Mouse (Mus musculus): Measurements from ENCODE around the gene Cyp46a1. TPM values are rescaled to one million over a fixed set of nuclear protein-coding genes. Genes with fewer than 3 reads are reported as not detected.

Cyp46a1 gene
- polyA plus RNA-seq, 1 experiment from 2014 or later = 19.8 TPM

DNA sequence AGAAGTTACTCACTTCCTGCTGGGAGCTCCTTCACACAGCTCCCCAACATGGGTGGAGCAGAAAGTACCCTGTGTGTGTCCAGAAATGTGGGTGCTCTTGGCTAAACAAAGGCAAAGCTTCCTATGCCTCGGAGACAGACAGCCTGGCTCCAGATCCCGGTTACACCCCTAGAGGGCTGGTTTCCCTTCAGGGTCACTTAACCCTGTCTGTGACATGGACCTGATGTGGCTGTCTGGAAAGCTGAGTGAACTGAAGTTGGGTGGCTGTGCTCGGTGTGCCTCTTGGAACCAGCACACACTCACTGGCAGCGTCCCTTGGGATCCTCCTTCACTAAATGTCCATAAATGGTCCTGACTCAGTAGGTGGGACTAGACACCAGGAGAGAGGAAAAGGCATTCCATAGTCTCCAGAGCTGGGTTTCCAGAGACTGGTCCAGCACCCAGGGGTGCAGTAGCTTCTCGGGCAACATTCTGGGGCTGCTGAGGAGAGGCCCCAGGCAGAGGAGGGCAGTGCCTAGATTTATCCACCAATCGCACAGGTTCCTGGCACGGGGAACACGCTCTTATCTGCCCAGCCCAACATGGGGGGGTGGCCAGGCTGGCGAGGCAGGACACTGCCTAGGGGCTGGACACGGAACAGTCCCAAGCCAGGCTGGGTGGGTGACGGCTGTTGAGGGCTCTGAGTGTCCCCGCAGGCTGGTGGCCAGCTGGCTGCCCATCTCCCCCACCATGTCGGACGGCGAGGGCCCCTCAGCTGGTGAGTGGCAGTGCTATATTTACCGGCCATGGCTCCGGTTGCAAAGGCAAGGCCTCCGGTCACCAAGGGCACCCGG, 36.6 kb downstream of the Cyp46a1 start, which contains the start of gene Eml1:
Eml1 (plus strand) TSS at position 362 of the 833 bp plus-strand sequence.
- no peaks in the 10 kb centered on the region for H3K4me1 ChIP-seq
- ATAC-seq (replicated peaks) = no peak
- no peak within 1 kb of the TSS for H3K9ac ChIP-seq (replicated peaks)
- no peak within 1 kb of the TSS for H3K4me3 ChIP-seq
- H3K27ac ChIP-seq (replicated peaks) = no peak within 1 kb of the TSS
- WGBS = 80% methylated on average over 19 of the region's 19 CpGs
- H3K27me3 ChIP-seq = no peaks in the 10 kb centered on the region
- H3K4me2 ChIP-seq (replicated peaks) = no peak within 1 kb of the TSS
- no peaks in the 10 kb centered on the region for H3K36me3 ChIP-seq
- no peaks in the 10 kb centered on the region for H3K9me3 ChIP-seq

DNA sequence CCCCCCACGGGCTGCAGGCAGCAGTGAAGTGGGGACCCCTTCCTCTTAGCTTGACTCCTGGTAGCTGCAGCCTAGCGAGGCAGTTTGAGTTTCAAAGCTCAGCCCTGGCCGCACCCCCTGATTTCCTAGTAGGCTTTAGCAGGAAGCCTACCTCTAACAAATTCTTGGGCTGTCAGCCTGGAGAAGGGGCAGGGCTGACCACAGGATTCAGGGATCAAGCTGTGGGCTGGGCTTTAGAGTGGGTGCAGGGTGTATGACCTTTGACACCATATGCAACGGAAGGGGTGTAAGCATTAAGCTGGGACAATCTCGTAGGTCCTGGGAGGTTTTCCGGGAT, 37.2 kb downstream of the Cyp46a1 start:
- Histone ChIP-seq H3K4me1 (no peaks in the 10 kb centered on the region), H3K36me3 (no peaks in the 10 kb centered on the region), H3K4me3 (no peak overlapping the region), H3K27me3 (no peaks in the 10 kb centered on the region), H3K27ac (replicated peaks) (no peak overlapping the region), H3K9ac (replicated peaks) (no peak overlapping the region), H3K4me2 (replicated peaks) (no peak overlapping the region), H3K9me3 (no peaks in the 10 kb centered on the region)
- WGBS = 78% methylated on average over 6 of the region's 6 CpGs
- no peak for ATAC-seq (replicated peaks)

DNA sequence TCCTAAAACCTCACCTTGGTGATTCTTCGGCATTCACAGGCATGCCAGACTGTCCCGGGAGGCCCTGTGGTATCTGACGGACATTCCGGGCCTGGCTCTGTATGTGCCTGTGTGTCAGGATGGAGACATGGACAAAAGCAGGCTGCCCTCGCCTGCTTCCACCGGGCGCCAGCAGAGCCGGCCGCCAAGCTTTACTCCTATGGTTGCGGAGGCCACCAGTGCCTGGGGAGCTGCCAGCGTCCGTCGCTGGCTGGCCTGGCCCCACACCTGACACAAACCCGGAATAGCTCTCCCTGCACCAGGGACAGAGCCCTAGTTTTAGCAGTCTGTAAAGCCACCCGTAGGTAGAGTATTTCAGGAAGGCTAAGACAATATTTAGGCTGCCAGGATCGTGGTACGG, 38.1 kb downstream of the Cyp46a1 start:
- Histone ChIP-seq H3K36me3 (no peaks in the 10 kb centered on the region), H3K9ac (replicated peaks) (no peak overlapping the region), H3K4me1 (no peaks in the 10 kb centered on the region), H3K27ac (replicated peaks) (no peak overlapping the region), H3K27me3 (no peaks in the 10 kb centered on the region), H3K9me3 (no peaks in the 10 kb centered on the region), H3K4me2 (replicated peaks) (no peak overlapping the region), H3K4me3 (no peak overlapping the region)
- no peak for ATAC-seq (replicated peaks)
- WGBS = 65% methylated on average over 17 of the region's 17 CpGs

DNA sequence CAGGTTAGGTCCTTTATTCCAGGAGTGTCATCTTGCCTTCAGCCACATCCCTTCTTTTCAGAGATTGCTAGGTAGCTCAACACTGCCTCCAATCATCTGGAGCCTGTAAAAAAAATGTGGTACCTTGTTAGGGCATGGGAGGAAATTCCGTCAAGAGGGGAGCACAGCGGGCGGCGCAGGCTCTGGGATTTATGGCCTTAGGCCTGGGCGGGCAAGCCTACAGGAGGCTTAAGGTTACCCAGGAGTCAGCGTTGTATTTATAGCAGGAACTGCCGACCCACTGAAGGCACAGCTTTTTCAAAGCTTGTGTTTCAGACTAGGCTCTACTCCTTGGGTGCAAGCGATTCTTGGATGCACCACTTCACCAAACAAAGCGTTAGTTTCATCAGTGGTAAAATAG, 39.4 kb downstream of the Cyp46a1 start:
- Histone ChIP-seq H3K27ac (replicated peaks) (no peak overlapping the region), H3K4me1 (no peaks in the 10 kb centered on the region), H3K36me3 (no peaks in the 10 kb centered on the region), H3K4me3 (no peak overlapping the region), H3K4me2 (replicated peaks) (no peak overlapping the region), H3K9ac (replicated peaks) (no peak overlapping the region), H3K9me3 (no peaks in the 10 kb centered on the region), H3K27me3 (no peaks in the 10 kb centered on the region)
- no peak for ATAC-seq (replicated peaks)
- WGBS = 80% methylated on average over 9 of the region's 9 CpGs

DNA sequence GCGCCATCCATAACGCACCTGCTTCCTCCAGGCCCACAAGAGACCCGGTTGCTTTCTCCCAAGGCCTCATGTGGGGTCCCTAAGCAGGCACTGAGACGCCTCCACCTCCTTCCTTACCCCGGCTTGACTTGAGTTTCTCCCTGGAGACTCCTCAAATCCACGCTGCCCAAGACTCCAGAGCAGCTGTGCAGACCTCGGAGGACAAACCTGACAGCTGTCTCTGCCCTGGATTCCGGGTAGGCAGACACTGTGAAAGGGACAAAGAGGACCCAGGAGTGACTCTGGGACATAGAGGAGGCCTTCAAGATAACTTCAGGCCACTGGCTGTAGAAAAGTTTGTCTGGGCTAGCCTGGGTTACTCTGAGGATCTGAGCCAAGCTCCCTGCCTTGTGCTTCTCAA, 40.5 kb downstream of the Cyp46a1 start:
- Histone ChIP-seq H3K27me3 (no peaks in the 10 kb centered on the region), H3K36me3 (no peaks in the 10 kb centered on the region), H3K9ac (replicated peaks) (no peak overlapping the region), H3K4me2 (replicated peaks) (no peak overlapping the region), H3K27ac (replicated peaks) (no peak overlapping the region), H3K4me1 (no peaks in the 10 kb centered on the region), H3K9me3 (no peaks in the 10 kb centered on the region), H3K4me3 (no peak overlapping the region)
- 84% methylated on average over 8 of the region's 8 CpGs for WGBS
- no peak for ATAC-seq (replicated peaks)

DNA sequence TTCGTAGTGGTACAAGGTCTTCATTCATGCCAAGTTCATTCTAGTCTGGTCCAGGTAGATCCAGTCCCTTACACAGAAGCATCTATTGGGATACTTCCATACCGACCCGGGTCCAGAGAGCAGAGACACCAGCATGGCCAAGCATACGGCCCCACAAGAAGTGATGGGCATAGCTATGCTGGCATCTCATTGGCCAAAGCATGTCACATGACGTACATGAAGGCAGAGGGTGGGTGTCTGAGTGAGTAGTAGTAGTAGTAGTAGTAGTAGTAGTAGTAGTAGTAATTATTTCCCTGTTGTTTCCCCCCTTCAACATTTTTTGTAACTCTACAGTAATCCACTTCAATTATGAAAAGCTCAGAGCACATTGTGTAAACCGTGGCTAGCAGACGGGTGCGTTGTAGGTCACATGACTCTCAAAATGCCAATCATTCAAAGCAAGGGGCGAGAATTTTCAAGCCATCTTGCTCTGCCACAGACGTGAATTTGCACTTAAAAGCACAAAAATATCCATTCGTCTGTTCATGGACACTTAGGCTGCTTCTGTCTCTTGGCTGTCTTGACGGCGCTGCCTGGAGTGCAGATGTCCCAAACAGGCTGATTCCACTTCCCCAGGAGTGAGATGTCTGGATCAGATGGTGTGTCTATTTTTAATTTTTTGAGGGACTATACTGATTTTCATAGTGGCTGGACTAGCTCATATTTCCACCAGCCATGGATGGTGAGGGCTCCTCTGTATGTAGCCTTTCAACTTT, 44.4 kb downstream of the Cyp46a1 start:
- no peak overlapping the region for H3K4me2 ChIP-seq (replicated peaks)
- no peak overlapping the region for H3K9ac ChIP-seq (replicated peaks)
- no peak overlapping the region for H3K4me3 ChIP-seq
- H3K9me3 ChIP-seq = no peaks in the 10 kb centered on the region
- no peaks in the 10 kb centered on the region for H3K4me1 ChIP-seq
- 69% methylated on average over 13 of the region's 13 CpGs for WGBS
- H3K27ac ChIP-seq (replicated peaks) = peak overlapping the region; percentile 75
- ATAC-seq (replicated peaks) = peak; percentile 48; the same call in 1 of the 2 replicates
- H3K36me3 ChIP-seq = no peaks in the 10 kb centered on the region
- H3K27me3 ChIP-seq = no peaks in the 10 kb centered on the region

DNA sequence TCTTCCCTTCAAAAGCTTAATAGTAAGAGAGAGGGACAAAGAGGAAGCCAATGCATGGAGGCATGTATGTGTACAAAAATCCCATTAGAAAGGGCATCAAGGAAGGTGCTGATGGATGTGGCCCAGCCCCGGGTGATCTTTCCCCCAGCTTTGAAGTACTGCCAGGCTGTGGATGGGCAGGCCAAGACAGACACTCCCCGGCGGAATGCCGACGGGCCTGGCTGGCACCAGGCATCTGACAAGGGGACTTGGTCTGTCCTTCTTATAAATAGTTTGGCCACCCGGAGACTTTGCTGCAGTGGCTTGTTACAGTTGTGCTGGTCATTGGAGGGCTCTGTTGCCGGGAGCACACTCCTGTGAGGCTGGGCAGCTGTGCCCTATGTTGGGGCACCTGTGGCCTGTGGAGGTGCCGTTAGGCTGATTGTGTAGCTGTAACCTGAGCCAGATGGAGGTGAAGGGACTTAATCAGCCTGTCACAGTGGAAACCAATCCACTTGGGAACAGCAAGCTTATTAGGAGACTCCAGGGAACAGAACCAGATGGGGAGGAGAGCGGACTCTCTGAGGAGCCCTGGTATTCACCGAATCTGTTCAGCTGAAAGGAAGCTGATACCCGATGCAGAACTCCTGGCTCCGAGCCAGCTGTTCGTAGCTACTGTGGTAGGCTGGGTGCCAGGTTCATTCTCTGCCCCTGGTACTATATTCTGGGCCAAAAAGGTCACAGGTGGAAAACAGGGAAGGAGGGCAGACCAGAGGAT, 52.5 kb downstream of the Cyp46a1 start:
- Histone ChIP-seq H3K4me2 (replicated peaks) (no peak overlapping the region), H3K9ac (replicated peaks) (no peak overlapping the region), H3K27ac (replicated peaks) (peak overlapping the region; percentile 58), H3K4me3 (no peak overlapping the region), H3K36me3 (no peaks in the 10 kb centered on the region), H3K27me3 (no peaks in the 10 kb centered on the region), H3K4me1 (peaks cover 14% of the 10 kb centered on the region), H3K9me3 (no peaks in the 10 kb centered on the region)
- peak; percentile 77 for ATAC-seq (replicated peaks)
- WGBS = 24% methylated on average over 13 of the region's 13 CpGs

DNA sequence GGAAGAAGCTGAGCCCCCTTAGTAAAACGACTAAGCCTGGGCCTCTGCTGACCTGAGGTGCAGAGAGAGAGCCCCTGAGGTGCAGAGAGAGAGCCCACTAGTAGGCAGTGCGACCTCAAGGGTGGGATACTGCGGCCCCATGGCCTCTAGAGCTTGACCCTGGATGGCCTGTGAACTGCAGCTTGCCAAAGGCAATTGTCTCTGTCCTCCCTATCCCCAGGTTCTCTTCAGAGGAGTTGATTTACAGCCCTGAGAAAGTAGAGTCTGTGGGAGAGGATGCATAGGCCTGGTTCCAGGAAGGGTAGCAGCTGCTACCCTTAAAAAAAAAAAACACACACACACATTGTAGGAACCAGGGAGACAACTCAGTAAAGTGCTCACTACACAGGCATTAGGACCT, 55.5 kb downstream of the Cyp46a1 start:
- no peak overlapping the region for H3K4me3 ChIP-seq
- no peaks in the 10 kb centered on the region for H3K9me3 ChIP-seq
- H3K4me2 ChIP-seq (replicated peaks) = no peak overlapping the region
- H3K4me1 ChIP-seq = peaks cover 20% of the 10 kb centered on the region
- WGBS = 65% methylated on average over 3 of the region's 3 CpGs
- H3K36me3 ChIP-seq = no peaks in the 10 kb centered on the region
- no peak overlapping the region for H3K27ac ChIP-seq (replicated peaks)
- H3K27me3 ChIP-seq = no peaks in the 10 kb centered on the region
- H3K9ac ChIP-seq (replicated peaks) = no peak overlapping the region
- ATAC-seq (replicated peaks) = no peak

DNA sequence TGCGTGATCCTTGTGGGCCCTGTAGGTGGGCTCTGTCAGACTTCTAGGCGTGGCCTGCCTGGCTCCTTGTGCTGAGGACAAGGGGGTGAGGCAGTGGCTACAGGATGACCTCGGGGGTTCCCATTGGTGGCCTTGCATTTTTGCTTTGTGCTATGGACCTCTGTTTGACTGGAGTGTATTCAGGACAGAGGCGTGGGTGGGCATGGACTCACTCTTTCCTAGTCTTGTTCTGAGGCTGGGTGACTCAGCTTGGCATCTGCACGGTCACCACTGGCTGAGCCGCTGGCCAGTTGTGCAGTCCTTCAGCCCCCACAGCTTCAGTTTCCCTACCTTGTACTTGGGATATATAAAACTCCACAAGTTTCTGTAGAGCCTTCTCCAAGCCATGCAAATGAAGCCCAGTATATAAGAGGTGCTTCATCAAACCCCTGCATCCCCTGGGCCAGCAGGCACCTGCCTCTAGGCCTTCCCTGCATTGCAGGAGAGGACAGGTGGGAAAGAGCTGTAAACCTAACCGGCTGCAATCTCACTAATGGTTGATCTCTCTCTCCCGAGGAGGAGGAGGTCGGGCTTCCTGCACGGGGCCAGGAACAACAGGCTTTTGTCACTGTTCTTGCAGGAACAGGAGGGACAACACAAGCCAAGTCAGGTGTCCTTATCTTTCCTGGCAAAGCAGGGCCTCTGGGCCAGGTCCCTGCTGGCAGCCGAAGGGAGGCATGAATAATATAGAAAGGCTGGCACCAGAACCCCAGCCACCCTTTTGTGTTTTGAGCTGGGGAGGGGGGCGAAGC, 58.3 kb downstream of the Cyp46a1 start:
- WGBS = 59% methylated on average over 12 of the region's 12 CpGs
- Histone ChIP-seq H3K36me3 (no peaks in the 10 kb centered on the region), H3K9ac (replicated peaks) (no peak overlapping the region), H3K4me1 (peaks cover 32% of the 10 kb centered on the region), H3K27me3 (no peaks in the 10 kb centered on the region), H3K4me3 (no peak overlapping the region), H3K9me3 (no peaks in the 10 kb centered on the region), H3K4me2 (replicated peaks) (no peak overlapping the region), H3K27ac (replicated peaks) (no peak overlapping the region)
- no peak for ATAC-seq (replicated peaks)

DNA sequence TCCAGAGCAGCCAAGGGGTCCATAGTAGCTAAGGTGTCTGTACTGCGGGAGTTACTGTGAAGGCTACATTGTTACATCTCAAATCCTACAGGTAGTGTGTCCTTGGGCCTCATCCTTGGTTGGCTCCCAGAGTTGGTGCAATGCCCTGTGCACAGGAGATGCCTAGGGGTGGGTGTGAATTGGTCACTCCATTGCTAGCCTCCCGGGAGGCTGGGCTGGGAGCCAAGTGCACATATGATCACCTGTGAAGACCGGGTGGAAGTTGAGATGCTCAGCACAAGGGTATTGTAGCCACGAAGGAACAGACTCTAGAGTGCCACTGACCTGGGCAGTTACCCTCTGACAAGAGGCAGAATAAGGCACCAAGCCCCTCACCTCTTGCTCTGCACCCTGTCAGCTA, 58.9 kb downstream of the Cyp46a1 start:
- WGBS = 63% methylated on average over 4 of the region's 4 CpGs
- Histone ChIP-seq H3K4me3 (no peak overlapping the region), H3K27ac (replicated peaks) (no peak overlapping the region), H3K4me2 (replicated peaks) (no peak overlapping the region), H3K9me3 (no peaks in the 10 kb centered on the region), H3K27me3 (no peaks in the 10 kb centered on the region), H3K9ac (replicated peaks) (no peak overlapping the region), H3K4me1 (peaks cover 33% of the 10 kb centered on the region), H3K36me3 (no peaks in the 10 kb centered on the region)
- ATAC-seq (replicated peaks) = no peak

DNA sequence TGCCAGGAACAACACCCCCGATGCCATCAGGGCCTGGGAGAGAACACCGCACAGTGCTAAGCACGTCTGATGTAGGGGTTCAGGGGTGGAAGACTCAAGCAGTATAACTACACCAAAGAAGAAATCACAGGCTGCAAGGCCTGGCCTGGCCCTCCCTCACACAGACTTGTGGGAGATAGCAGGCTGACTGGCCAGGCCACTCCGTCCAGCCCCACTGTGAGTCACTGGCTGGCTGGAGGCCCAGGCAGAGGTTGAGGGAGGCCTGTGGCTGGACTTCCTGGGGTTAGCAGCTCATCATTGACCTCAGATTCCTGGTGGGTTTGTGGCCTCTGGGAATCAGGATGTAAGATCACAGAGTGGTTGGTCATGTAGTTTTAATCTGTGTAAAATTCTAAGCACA, 59.5 kb downstream of the Cyp46a1 start:
- Histone ChIP-seq H3K4me1 (peaks cover 33% of the 10 kb centered on the region), H3K4me2 (replicated peaks) (no peak overlapping the region), H3K9me3 (no peaks in the 10 kb centered on the region), H3K36me3 (no peaks in the 10 kb centered on the region), H3K4me3 (no peak overlapping the region), H3K27ac (replicated peaks) (no peak overlapping the region), H3K9ac (replicated peaks) (no peak overlapping the region), H3K27me3 (no peaks in the 10 kb centered on the region)
- WGBS = 77% methylated on average over 4 of the region's 4 CpGs
- no peak for ATAC-seq (replicated peaks)
